Mouse (Mus musculus) heart, embryonic 14.5 days (tissue): ENCODE data around the gene 9130023H24Rik. TPM values are rescaled to one million over a fixed set of nuclear protein-coding genes. Genes with fewer than 3 reads are reported as not detected.
A peak's percentile ranks its signal among the peaks of the same experiment; 100 is the strongest.

Source experiments
- ATAC-seq: fragments of 200-750 bp; cut with Nextera tagmentation; 2 replicates; pipeline ENCODE4 v1.8.0; 2017; ENCODE audit warnings: low read depth, moderate TSS enrichment; ENCODE audit not compliant: insufficient number of reproducible peaks, insufficient read depth, low FRiP score
- H3K27ac ChIP-seq, 2 experiments: fragments of 200-500 bp in 1 of 2; fragments of 300-500 bp in 1 of 2; sonication (generic) in 1 of 2; replicated peaks in 1 of 2; 2 replicates each; pipeline ENCODE4 v1.5.1; 2012 to 2014; ENCODE audit warnings: low read depth in 2 of 2, low read length in 2 of 2, control low read depth in 1 of 2, mild to moderate bottlenecking in 1 of 2, mixed read lengths in 1 of 2; ENCODE audit not compliant: control insufficient read depth in 1 of 2, insufficient read depth in 1 of 2
- H3K27me3 ChIP-seq: fragments of 300-500 bp; sonication (generic); 2 replicates; pipeline ENCODE4 v1.6.1; 2014; ENCODE audit warnings: mild to moderate bottlenecking, low read length, control low read depth; ENCODE audit not compliant: control insufficient read depth, insufficient read depth
- H3K36me3 ChIP-seq: fragments of 300-500 bp; sonication (generic); 2 replicates; pipeline ENCODE4 v1.6.1; 2014; ENCODE audit warnings: mild to moderate bottlenecking, control low read depth, low read length, mixed read lengths; ENCODE audit not compliant: control insufficient read depth, insufficient read depth
- H3K4me1 ChIP-seq, 2 experiments: fragments of 200-500 bp in 1 of 2; fragments of 300-500 bp in 1 of 2; sonication (generic) in 1 of 2; 2 replicates each; pipeline ENCODE4 v1.6.1; 2012 to 2014; ENCODE audit warnings: low read length in 2 of 2, control low read depth in 1 of 2, mixed read lengths in 1 of 2; ENCODE audit not compliant: control insufficient read depth in 2 of 2, insufficient read depth in 2 of 2
- H3K4me2 ChIP-seq: fragments of 300-500 bp; sonication (generic); 2 replicates; pipeline ENCODE4 v1.6.1; 2014; ENCODE audit warnings: mild to moderate bottlenecking, low read length
- H3K4me3 ChIP-seq, 2 experiments: fragments of 200-500 bp in 1 of 2; fragments of 300-500 bp in 1 of 2; sonication (generic) in 1 of 2; 2 replicates each; pipeline ENCODE4 v1.5.1; 2012 to 2014; ENCODE audit warnings: low read length in 2 of 2, mild to moderate bottlenecking in 2 of 2, control low read depth in 1 of 2, low read depth in 1 of 2, moderate library complexity in 1 of 2; ENCODE audit not compliant: control insufficient read depth in 1 of 2, insufficient read depth in 1 of 2
- H3K9ac ChIP-seq: fragments of 300-500 bp; sonication (generic); 2 replicates; pipeline ENCODE4 v1.6.1; 2014; ENCODE audit warnings: mild to moderate bottlenecking, low read length
- H3K9me3 ChIP-seq: fragments of 300-500 bp; sonication (generic); 2 replicates; pipeline ENCODE4 v1.6.1; 2016; ENCODE audit warnings: low read length, control low read depth; ENCODE audit not compliant: control insufficient read depth
- WGBS: fragments of 180-500 bp; shearing (Covaris S2); extraction: QIAGEN DNeasy Blood & Tissue Kit; methylation state at CpG from one replicate; pipeline ENCODE4 v1.1.7; 2014; 5-methylcytosine and 5-hydroxymethylcytosine counted together
- polyA plus RNA-seq: library from polyadenylated mRNA; unstranded; fragments of >200 nt; fragmentation: Nextera tagmentation; extraction: Ambion mirVana; gene quantifications from 2 replicates; pipeline ENCODE4 v1.2.1, GENCODE M21; 2014

9130023H24Rik gene
- polyA plus RNA-seq, 1 experiment from 2014 or later, result 7.4 TPM

GRCm38 (mm10) chr7:128255757-128256156 is 17.9 kb upstream of the 9130023H24Rik start:
- H3K4me3 ChIP-seq, result no peak overlapping the region
- no peaks in the 10 kb centered on the region for H3K9me3 ChIP-seq
- no peak overlapping the region for H3K27ac ChIP-seq
- H3K4me1 ChIP-seq, result peaks cover 12 to 14% of the 10 kb centered on the region in 2 experiments
- WGBS, result 88% methylated on average over 5 of the region's 5 CpGs
- H3K9ac ChIP-seq, result no peak overlapping the region
- H3K27me3 ChIP-seq, result no peaks in the 10 kb centered on the region
- H3K36me3 ChIP-seq, result peaks cover 39% of the 10 kb centered on the region
- ATAC-seq, result no peak
- H3K4me2 ChIP-seq, result no peak overlapping the region

GRCm38 (mm10) chr7:128254978-128255377 is 17.1 kb upstream of the 9130023H24Rik start:
- 60% methylated on average over 2 of the region's 2 CpGs for WGBS
- peaks cover 12 to 14% of the 10 kb centered on the region in 2 experiments for H3K4me1 ChIP-seq
- no peak for ATAC-seq
- H3K4me3 ChIP-seq, result no peak overlapping the region
- H3K4me2 ChIP-seq, result no peak overlapping the region
- H3K27me3 ChIP-seq, result no peaks in the 10 kb centered on the region
- no peak overlapping the region for H3K9ac ChIP-seq
- H3K27ac ChIP-seq, result no peak overlapping the region
- no peaks in the 10 kb centered on the region for H3K9me3 ChIP-seq
- peaks cover 47% of the 10 kb centered on the region for H3K36me3 ChIP-seq

- Histone ChIP-seq H3K4me3 (no peak overlapping the region), H3K27me3 (no peaks in the 10 kb centered on the region), H3K36me3 (peaks cover 67% of the 10 kb centered on the region), H3K9me3 (no peaks in the 10 kb centered on the region), H3K4me2 (no peak overlapping the region), H3K27ac (no peak overlapping the region), H3K4me1 (peaks cover 19 to 30% of the 10 kb centered on the region in 2 experiments), H3K9ac (no peak overlapping the region)
- 36% methylated on average over 24 of the region's 24 CpGs for WGBS
- no peak for ATAC-seq
Measured at GRCm38 (mm10) chr7:128252609-128253008, 14.8 kb upstream of the 9130023H24Rik start.

- Histone ChIP-seq H3K27ac (no peak overlapping the region), H3K27me3 (no peaks in the 10 kb centered on the region), H3K4me2 (no peak overlapping the region), H3K36me3 (peaks cover 67% of the 10 kb centered on the region), H3K9ac (no peak overlapping the region), H3K4me3 (no peak overlapping the region), H3K4me1 (peaks cover 14 to 23% of the 10 kb centered on the region in 2 experiments), H3K9me3 (no peaks in the 10 kb centered on the region)
- no peak for ATAC-seq
- WGBS, result 68% methylated on average over 12 of the region's 12 CpGs
Measured at GRCm38 (mm10) chr7:128251946-128252345, 14.1 kb upstream of the 9130023H24Rik start.

GRCm38 (mm10) chr7:128249998-128250397 is 12.2 kb upstream of the 9130023H24Rik start:
- Histone ChIP-seq H3K9me3 (no peaks in the 10 kb centered on the region), H3K9ac (no peak overlapping the region), H3K27ac (no peak overlapping the region), H3K4me2 (no peak overlapping the region), H3K36me3 (peaks cover 71% of the 10 kb centered on the region), H3K27me3 (no peaks in the 10 kb centered on the region), H3K4me3 (no peak overlapping the region), H3K4me1 (peaks cover 18 to 27% of the 10 kb centered on the region in 2 experiments)
- 81% methylated on average over 5 of the region's 5 CpGs for WGBS
- ATAC-seq, result no peak

- peak overlapping the region; percentile 38 to 78 for H3K4me3 ChIP-seq
- H3K9me3 ChIP-seq, result no peaks in the 10 kb centered on the region
- peaks cover 70% of the 10 kb centered on the region for H3K36me3 ChIP-seq
- peak overlapping the region; percentile 92 for H3K9ac ChIP-seq
- peak overlapping the region; percentile 80 for H3K4me2 ChIP-seq
- H3K27ac ChIP-seq, result peak overlapping the region in 1 of 2 experiments; percentile 96; a peak in 1 of 4 replicates
- H3K27me3 ChIP-seq, result no peaks in the 10 kb centered on the region
- no peak for ATAC-seq
- peaks cover 18 to 27% of the 10 kb centered on the region in 2 experiments for H3K4me1 ChIP-seq
- WGBS, result 66% methylated on average over 10 of the region's 10 CpGs
Measured at GRCm38 (mm10) chr7:128248081-128249042, 10.5 kb upstream of the 9130023H24Rik start.

GRCm38 (mm10) chr7:128247443-128247842 is 9.6 kb upstream of the 9130023H24Rik start:
- Histone ChIP-seq H3K4me2 (peak overlapping the region; percentile 80), H3K36me3 (peaks cover 70% of the 10 kb centered on the region), H3K27me3 (no peaks in the 10 kb centered on the region), H3K9me3 (no peaks in the 10 kb centered on the region), H3K4me3 (peak overlapping the region; percentile 78 to 97), H3K4me1 (peaks cover 18 to 27% of the 10 kb centered on the region in 2 experiments), H3K27ac (peak overlapping the region; percentile 96 to 99), H3K9ac (peak overlapping the region; percentile 92)
- ATAC-seq, result peak; percentile 71
- 2% methylated on average over 13 of the region's 13 CpGs for WGBS
